Mouse (Mus musculus) liver, embryonic 16.5 days (tissue): ENCODE results near the gene Cnr2. TPM values are rescaled to one million over a fixed set of nuclear protein-coding genes. Genes with fewer than 3 reads are reported as not detected.

ENCODE experiments used
- ATAC-seq: fragments of 200-750 bp; cut with Nextera tagmentation; 2 replicates; pipeline ENCODE4 v1.8.0; 2017; ENCODE audit warnings: low read depth, mild to moderate bottlenecking, moderate number of reproducible peaks, moderate library complexity
- H3K27ac ChIP-seq: fragments of 300-500 bp; sonication (generic); 2 replicates; pipeline ENCODE4 v1.5.1; 2014; ENCODE audit warnings: mild to moderate bottlenecking, low read length
- H3K27me3 ChIP-seq: fragments of 300-500 bp; sonication (generic); 2 replicates; pipeline ENCODE4 v1.6.1; 2014; ENCODE audit warnings: low read depth, low read length, mixed read lengths; ENCODE audit not compliant: control insufficient read depth, insufficient read depth
- H3K36me3 ChIP-seq: fragments of 300-500 bp; sonication (generic); 2 replicates; pipeline ENCODE4 v1.6.1; 2014; ENCODE audit warnings: mild to moderate bottlenecking; ENCODE audit not compliant: control insufficient read depth, insufficient read depth
- H3K4me1 ChIP-seq: fragments of 300-500 bp; sonication (generic); 2 replicates; pipeline ENCODE4 v1.6.1; 2014; ENCODE audit warnings: low read depth, low read length, mixed read lengths; ENCODE audit not compliant: control insufficient read depth
- H3K4me2 ChIP-seq: fragments of 300-500 bp; sonication (generic); 2 replicates; pipeline ENCODE4 v1.6.1; 2014; ENCODE audit warnings: low read depth, low read length, mixed read lengths
- H3K4me3 ChIP-seq: fragments of 300-500 bp; sonication (generic); 2 replicates; pipeline ENCODE4 v1.5.1; 2014; ENCODE audit warnings: low read depth, mild to moderate bottlenecking, low read length
- H3K9ac ChIP-seq: fragments of 300-500 bp; sonication (generic); 2 replicates; pipeline ENCODE4 v1.6.1; 2014; ENCODE audit warnings: low read depth, low read length
- H3K9me3 ChIP-seq: fragments of 300-500 bp; sonication (generic); replicated peaks from 2 replicates; pipeline ENCODE4 v1.6.1; 2016; ENCODE audit warnings: low read length; ENCODE audit not compliant: control insufficient read depth
- WGBS: fragments of 180-500 bp; shearing (Covaris S2); extraction: QIAGEN DNeasy Blood & Tissue Kit; methylation state at CpG from one replicate; pipeline ENCODE4 v1.1.7; 2014; ENCODE audit not compliant: insufficient replicate concordance; 5-methylcytosine and 5-hydroxymethylcytosine counted together
- polyA plus RNA-seq: library from polyadenylated mRNA; unstranded; fragments of >200 nt; fragmentation: Nextera tagmentation; extraction: Ambion mirVana; gene quantifications from 2 replicates; pipeline ENCODE4 v1.2.1, GENCODE M21; 2015

Cnr2 gene
- polyA plus RNA-seq, 1 experiment from 2014 or later: 2.9 TPM

GRCm38 (mm10) chr4:135967086-135967760 is 72.0 kb downstream of the Cnr2 start:
- Histone ChIP-seq H3K27ac (no peak overlapping the region), H3K4me3 (no peak overlapping the region), H3K9me3 (no peaks in the 10 kb centered on the region), H3K27me3 (no peaks in the 10 kb centered on the region), H3K4me1 (peaks cover 27% of the 10 kb centered on the region), H3K9ac (no peak overlapping the region), H3K36me3 (peaks cover 28% of the 10 kb centered on the region), H3K4me2 (no peak overlapping the region)
- ATAC-seq: no peak
- 83% methylated on average over 18 of the region's 18 CpGs for WGBS

GRCm38 (mm10) chr4:135968271-135968869 is 73.2 kb downstream of the Cnr2 start:
- H3K36me3 ChIP-seq: peaks cover 28% of the 10 kb centered on the region
- WGBS: 72% methylated on average over 19 of the region's 19 CpGs
- no peak overlapping the region for H3K27ac ChIP-seq
- H3K27me3 ChIP-seq: no peaks in the 10 kb centered on the region
- no peaks in the 10 kb centered on the region for H3K9me3 ChIP-seq
- H3K4me2 ChIP-seq: no peak overlapping the region
- H3K9ac ChIP-seq: no peak overlapping the region
- H3K4me1 ChIP-seq: peaks cover 29% of the 10 kb centered on the region
- no peak for ATAC-seq
- H3K4me3 ChIP-seq: no peak overlapping the region

- WGBS: 87% methylated on average over 13 of the region's 13 CpGs
Observed at GRCm38 (mm10) chr4:135969070-135969750, 74.0 kb downstream of the Cnr2 start.

More at GRCm38 (mm10) chr4:135969070-135969750, 74.0 kb downstream of the Cnr2 start:
- no peak overlapping the region for H3K9ac ChIP-seq
- H3K27ac ChIP-seq: no peak overlapping the region
- H3K36me3 ChIP-seq: peaks cover 28% of the 10 kb centered on the region
- no peak for ATAC-seq
- no peak overlapping the region for H3K4me2 ChIP-seq
- H3K9me3 ChIP-seq: no peaks in the 10 kb centered on the region
- H3K4me3 ChIP-seq: no peak overlapping the region
- H3K27me3 ChIP-seq: no peaks in the 10 kb centered on the region
- peaks cover 32% of the 10 kb centered on the region for H3K4me1 ChIP-seq

Other genes with a start within 250 kb of the Cnr2 start
- 0.19 and 0.31 TPM in 2 replicates for gene Ifnlr1, start 209.1 kb upstream of the Cnr2 start, polyA plus RNA-seq
- gene Il22ra1, start 167.2 kb upstream of the Cnr2 start, polyA plus RNA-seq: 0.34 and 0.50 TPM in 2 replicates
- 0.35 and 0.72 TPM in 2 replicates for gene Myom3, start 135.7 kb upstream of the Cnr2 start, polyA plus RNA-seq
- gene Srsf10, start 39.6 kb upstream of the Cnr2 start, polyA plus RNA-seq: 81.8 and 90.3 TPM in 2 replicates
- gene Pnrc2, start 21.5 kb upstream of the Cnr2 start, polyA plus RNA-seq: 74.9 and 81.1 TPM in 2 replicates
- 22.7 and 28.0 TPM in 2 replicates for gene Fuca1, start 25.3 kb downstream of the Cnr2 start, polyA plus RNA-seq
- 105 and 107 TPM in 2 replicates for gene Hmgcl, start 51.1 kb downstream of the Cnr2 start, polyA plus RNA-seq
- 34.5 and 37.6 TPM in 2 replicates for gene Gale, start 68.3 kb downstream of the Cnr2 start, polyA plus RNA-seq
- 37.0 and 39.9 TPM in 2 replicates for gene Lypla2, start 77.2 kb downstream of the Cnr2 start, polyA plus RNA-seq
- gene Pithd1, start 91.9 kb downstream of the Cnr2 start, polyA plus RNA-seq: 61.4 and 63.3 TPM in 2 replicates
- 29.1 and 29.4 TPM in 2 replicates for gene Eloa, start 126.4 kb downstream of the Cnr2 start, polyA plus RNA-seq
- 216 and 219 TPM in 2 replicates for gene Rpl11, start 158.0 kb downstream of the Cnr2 start, polyA plus RNA-seq
- gene Id3, start 248.1 kb downstream of the Cnr2 start, polyA plus RNA-seq: 37.5 and 40.6 TPM in 2 replicates